Mouse (Mus musculus) layer of hippocampus, adult 2 months (tissue): ENCODE results near the gene Cox17. TPM values are rescaled to one million over a fixed set of nuclear protein-coding genes. Genes with fewer than 3 reads are reported as not detected.

ENCODE experiments used
- DNase-seq, 2 experiments: peaks; one replicate each; pipeline ENCODE4 v3.0.0; 2022; ENCODE audit warnings: low spot score in 2 of 2
- H3K27ac ChIP-seq: fragments of 200-600 bp; 2 replicates; pipeline ENCODE4 v1.8.1; 2022
- H3K4me3 ChIP-seq: fragments of 200-600 bp; 2 replicates; pipeline ENCODE4 v1.8.1; 2022; ENCODE audit warnings: mild to moderate bottlenecking
- CTCF ChIP-seq: fragments of 200-600 bp; conservative IDR thresholded peaks from 2 replicates; pipeline ENCODE4 v1.8.1; 2022; ENCODE audit warnings: antibody characterized with exemption, mild to moderate bottlenecking, moderate library complexity
- total RNA-seq, 2 experiments: library from RNA; stranded (reverse); gene quantifications; 2 replicates each; pipeline ENCODE4 v1.2.3; 2021

The Cox17 gene
- total RNA-seq, 2 experiments from 2014 or later: 123 to 126 TPM

DNA sequence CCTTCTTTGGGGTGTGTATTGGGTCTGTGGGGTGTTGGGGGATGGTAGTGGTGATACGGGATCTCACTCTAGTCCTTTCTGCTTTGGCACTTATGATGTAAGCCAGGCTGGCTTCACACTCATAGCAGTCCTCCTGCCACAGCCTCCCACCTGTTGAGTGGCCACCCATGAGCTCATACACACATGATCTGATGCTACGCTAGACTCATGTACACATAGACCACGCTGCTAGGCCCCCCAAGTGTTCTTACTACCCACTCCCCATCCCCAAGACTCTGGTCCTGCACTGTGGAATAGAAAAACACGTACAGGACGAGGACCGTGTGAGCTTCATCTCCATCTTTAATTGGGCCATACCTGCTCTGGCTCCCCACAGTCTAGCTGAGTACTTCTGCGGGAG lies 22.2 kb downstream of the Cox17 start:
- DNase-seq: no peak
- Histone ChIP-seq H3K27ac (no peak overlapping the region), H3K4me3 (no peak overlapping the region)
- no peak for TF ChIP-seq CTCF

DNA sequence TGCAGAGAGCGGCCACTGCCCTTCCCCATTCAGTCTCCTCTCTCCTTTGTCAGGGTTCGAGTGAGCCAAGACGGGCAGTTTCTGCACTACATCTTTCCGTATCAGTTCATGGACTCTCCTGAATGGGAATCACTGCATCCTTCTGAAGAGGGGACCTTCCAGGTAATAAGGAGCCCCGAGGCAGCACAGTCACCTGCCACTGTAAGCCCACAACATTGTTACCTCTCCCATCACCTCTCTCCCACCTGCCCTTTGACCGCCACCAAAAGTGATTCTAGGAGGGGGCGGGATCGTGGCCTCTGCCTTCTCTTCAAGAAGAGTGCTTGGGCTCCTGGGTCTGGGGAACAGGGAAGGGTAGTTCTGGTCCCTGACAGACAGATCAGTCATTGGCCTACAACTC lies 22.6 kb downstream of the Cox17 start:
- no peak overlapping the region for H3K4me3 ChIP-seq
- no peak for TF ChIP-seq CTCF
- no peak for DNase-seq
- H3K27ac ChIP-seq: no peak overlapping the region

DNA sequence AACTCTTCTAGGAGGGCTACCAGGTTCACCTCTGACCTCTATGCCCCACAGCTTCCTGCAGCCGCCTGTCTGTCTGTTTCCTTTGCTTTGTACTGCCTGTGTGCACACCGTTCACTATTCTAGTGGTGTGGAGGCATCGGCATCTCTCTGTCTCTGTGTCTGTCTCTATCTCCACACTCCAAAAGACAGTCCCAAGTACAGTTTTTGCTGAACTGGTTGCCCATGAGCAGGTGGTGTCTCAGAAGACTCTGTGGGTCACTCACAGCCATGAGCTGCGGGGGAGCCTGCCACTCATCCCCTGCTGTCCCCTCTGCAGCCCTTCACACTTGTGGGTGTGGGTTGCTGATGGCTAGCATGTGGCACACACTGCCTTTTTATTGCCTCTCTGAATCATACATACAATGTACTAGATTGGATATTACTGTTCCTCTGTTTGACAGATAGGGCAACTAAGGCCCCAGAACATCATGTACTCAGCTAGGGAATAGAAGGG lies 23.2 kb downstream of the Cox17 start:
- no peak for TF ChIP-seq CTCF
- Histone ChIP-seq H3K4me3 (no peak overlapping the region), H3K27ac (no peak overlapping the region)
- no peak for DNase-seq

DNA sequence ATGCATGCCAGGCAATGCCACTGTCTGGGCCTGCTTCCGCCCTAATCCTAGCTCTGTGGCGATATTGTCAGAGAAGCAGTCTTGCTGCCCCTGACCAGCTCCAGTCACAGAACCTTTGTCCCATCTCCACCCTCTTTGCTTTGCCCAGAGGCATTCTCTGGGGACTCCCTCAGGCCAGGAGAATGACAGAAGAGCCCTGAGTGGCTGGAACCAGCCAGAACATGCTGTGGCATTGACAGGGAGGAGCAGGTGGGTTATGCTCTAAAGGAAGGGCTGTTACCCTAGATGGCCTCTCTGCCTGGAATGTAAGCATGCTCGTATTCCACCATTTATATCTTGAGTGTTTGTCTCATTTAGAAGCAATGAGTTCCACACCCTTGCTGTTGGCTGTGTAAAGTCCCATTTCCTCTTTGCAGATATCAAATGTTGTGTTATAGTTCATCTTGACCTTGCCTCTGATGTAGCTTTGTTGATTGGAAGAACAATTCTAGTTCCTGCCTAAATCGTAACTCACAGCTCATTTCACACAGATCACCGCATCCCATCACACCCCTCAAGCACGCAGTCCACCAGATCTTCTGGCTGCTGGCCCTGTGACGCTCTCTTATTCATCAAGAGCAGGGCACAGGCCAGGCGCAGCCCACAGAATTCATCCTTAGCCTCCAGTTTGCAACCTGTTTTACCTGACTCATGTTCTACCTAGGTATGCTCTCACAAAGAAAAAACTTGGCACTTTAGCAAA lies 24.0 kb downstream of the Cox17 start:
- no peak for DNase-seq
- H3K27ac ChIP-seq: no peak overlapping the region
- no peak for TF ChIP-seq CTCF

DNA sequence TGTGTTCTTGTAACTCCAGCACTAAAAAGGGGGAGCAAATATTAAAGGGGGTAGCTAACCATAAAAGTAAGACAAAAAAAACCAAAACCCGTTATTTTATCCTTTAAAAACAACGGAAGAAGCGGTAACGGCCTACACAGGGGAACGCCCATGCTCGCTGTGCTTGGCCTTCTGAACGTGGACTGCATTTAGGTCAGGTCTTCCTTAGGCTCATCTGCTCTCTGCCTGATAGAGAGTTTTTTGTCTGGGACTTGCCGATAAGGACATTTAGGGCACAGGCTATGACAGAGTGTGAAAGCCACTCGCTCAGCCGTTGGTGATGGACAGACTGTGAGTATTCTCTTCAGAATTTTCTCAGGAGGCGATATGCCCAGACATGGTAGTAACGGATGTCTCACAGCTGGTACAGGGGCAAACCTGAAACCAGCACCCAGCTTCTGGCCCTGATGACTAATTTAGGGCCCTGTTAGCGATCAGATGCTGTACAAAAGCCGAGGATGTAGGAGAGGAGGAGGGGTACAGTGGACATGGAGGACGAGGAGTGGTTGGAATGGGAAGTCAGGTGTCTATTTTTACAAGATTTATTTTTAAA lies 25.0 kb downstream of the Cox17 start:
- Histone ChIP-seq H3K4me3 (no peak overlapping the region), H3K27ac (no peak overlapping the region)
- no peak for TF ChIP-seq CTCF
- no peak for DNase-seq

More for the DNA sequence above, 24.0 kb downstream of the Cox17 start:
- H3K4me3 ChIP-seq: no peak overlapping the region

DNA sequence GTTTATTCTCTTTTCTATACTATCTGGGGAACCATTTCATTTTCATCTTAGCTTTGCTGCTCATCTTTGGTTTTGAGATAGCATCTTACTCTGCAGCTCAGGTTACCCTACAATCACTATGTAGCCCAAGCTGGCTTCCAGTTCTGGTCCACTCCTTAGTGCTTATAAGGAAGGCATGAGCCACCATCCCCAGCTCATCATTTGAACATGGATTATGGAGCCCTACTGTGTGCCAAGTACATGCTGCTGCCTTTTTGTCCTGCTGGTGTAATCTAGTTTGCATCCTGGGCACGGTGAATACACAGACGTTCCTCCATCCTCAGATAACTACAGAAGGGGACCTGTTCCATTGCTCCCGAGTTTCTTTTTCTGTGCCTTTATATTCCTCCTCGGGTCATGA lies 26.1 kb downstream of the Cox17 start:
- TF ChIP-seq CTCF: no peak
- Histone ChIP-seq H3K4me3 (no peak overlapping the region), H3K27ac (no peak overlapping the region)
- no peak for DNase-seq

DNA sequence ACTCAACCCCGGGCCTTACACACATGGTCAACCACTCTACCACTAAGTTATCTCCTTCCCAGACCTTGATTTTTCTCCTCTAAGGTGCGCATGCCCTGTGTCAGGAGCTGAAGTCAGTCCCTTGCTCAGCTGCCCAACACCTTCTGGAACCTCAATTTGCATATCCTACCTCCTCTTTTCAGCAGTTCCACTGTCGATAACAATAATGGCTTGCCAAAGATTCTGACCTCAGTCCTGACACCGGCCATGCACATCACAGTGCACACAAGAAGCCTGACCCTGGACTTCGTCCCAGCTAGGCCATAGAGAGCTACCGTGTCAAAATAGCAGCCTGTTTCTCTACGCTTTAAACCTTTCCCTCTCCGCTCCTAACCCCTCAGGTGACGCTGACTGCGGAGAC lies 26.6 kb downstream of the Cox17 start:
- no peak for DNase-seq
- Histone ChIP-seq H3K27ac (no peak overlapping the region), H3K4me3 (no peak overlapping the region)
- TF ChIP-seq CTCF: no peak

DNA sequence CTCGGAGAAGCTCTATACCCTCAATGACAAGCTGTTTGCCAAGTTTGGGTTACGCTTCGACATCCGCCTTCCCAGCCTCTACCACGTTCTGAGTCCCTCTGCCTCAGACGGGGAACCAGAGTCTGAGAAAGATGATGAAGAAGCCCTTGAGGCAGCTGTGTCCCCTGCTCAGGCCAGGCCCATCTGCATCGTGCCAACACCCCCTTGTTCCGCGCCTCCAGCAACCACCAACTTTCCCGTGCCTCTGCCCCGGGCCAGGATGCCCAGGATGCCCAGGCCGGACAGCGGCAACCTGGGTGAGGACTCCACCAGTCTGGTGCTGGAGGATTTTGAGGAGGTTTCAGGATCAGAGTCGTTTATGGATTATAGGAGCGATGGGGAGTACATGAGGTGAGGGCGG lies 27.1 kb downstream of the Cox17 start:
- H3K4me3 ChIP-seq: no peak overlapping the region
- no peak overlapping the region for H3K27ac ChIP-seq
- DNase-seq: no peak
- TF ChIP-seq CTCF: no peak

DNA sequence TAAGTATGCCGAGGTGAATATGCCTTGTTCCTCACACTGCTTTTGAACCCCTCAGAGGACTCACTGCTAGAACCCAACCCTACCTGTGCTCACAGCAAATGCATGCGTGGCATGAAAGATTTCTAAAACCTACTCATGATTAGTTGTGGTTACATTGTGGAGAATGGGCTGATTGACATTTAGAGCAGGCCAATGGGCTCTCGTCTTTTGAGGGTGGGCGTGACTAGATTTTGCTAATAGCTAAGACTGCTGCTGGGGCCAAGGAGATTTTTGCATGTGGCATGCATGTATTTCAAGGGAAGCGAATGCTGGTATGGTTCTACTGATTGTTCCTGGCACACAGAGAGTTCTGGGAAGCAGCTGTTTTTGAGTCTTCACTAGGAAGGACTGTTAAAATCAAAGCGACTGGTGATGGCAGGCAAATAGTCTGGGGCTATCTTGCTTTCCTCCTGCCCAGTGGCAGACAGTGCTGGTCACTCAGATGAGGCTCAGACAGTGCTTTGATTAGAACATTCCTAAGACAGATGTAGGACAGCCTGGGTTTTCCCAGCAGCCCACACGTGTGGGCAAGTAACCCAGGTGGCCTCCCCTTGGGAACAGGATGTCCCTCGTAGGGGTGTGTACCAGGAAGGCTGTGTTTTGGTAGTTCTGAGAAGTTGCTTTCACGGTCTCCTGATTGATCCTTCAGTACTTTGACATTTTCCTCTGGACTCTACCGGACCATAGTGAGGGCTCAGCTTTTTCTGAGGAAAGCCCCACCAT lies 27.8 kb downstream of the Cox17 start:
- no peak overlapping the region for H3K27ac ChIP-seq
- TF ChIP-seq CTCF: no peak
- H3K4me3 ChIP-seq: no peak overlapping the region
- DNase-seq: no peak

DNA sequence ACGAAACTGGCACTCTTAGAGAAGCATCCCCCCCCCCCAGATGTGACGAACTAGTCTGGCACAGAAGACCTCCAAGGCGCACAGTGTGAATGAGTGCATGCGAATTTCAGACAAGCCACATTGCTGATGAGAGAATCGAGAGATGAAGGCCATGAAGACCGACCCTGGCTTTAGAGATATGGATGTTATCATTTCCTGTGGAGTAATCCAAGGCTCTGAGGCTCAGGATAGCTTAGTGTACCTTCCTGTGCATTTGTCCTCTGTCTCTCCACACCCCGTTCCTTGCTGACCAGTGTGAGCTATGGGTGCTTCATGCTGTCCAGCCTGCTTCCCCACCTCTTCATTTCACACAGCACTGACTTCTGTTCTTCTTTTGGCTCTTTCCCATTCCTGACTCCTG lies 28.4 kb downstream of the Cox17 start:
- H3K4me3 ChIP-seq: no peak overlapping the region
- H3K27ac ChIP-seq: no peak overlapping the region
- no peak for DNase-seq
- TF ChIP-seq CTCF: no peak

DNA sequence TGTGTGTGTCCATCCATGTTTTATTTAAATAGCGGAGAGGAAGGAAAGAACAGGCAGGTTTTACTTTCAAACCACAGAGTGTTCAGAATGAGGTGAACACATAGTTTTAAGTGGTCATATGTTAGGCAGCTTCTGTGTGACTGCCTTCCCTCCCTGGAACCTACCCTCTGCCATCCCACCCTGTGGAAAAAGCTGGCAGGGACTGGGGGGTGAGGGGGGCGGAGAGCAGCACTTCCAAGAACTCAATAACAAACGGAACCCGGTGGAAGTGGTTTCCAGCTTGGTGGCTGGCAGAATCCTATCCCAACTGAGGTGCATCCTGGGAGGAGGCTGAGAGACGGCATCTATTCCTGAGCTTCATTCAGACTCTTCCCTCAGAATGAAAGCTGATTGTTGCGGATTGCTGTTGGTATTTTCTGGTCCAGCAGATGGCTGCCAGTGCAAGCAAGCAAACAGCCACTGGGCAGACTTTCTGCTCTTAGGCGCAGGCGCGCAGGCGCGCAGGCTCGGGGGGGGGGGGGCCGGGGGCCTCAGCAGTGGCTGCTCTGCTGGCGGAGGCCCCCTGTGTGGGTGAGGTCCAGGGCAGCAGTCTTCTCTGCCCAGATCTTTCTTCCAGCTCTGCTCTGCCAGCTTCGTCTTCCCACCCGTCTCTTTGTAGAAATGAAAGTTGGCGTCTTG lies 29.5 kb downstream of the Cox17 start:
- peak; percentile 40 to 71 for DNase-seq
- Histone ChIP-seq H3K27ac (peak overlapping the region; percentile 87), H3K4me3 (peak overlapping the region; percentile 58)
- TF ChIP-seq CTCF: peak; percentile 70

DNA sequence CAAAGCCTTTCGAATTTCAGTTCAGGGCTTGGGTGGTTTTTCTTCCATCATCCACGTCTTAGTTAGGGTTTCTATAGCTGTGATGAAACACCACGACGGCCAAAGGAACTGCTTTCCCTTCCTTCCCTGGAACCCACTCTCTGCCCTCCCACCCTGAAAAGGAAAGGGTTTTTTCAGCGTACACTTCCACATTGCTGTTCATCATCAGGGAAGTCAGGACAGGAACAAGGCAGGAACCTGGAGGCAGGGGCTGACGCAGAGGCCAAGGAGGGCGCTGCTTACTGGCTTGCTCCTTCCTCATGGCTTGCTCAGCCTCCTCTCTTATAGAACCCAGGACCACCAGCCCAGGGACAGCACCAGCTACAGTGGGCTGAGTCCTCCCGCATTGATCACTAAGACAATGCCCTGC lies 30.1 kb downstream of the Cox17 start:
- TF ChIP-seq CTCF: no peak
- peak overlapping the region; percentile 58 for H3K4me3 ChIP-seq
- H3K27ac ChIP-seq: peak overlapping the region; percentile 87
- no peak for DNase-seq

DNA sequence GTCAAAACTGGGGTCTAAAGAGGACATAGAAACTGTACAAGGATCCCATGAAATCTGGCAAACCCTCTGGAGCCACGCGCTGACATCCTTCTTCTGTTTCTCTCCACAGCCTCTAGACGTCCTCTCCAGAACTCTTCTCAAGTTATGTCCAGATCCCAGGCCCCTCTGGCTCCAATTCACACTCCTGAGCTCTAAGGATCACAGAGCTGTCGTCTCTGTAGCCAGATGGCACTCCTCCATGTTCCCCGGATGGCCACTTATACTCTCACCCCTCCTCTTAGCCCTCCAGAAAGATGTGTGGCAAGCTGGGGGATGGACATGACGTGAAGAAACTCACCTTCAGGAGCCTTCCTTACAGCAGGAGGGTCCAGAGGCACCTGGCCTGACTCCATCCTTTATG lies 30.8 kb downstream of the Cox17 start:
- Histone ChIP-seq H3K4me3 (no peak overlapping the region), H3K27ac (no peak overlapping the region)
- no peak for DNase-seq
- TF ChIP-seq CTCF: no peak
